Mouse (Mus musculus): ENCODE data around the gene Tkt.

GRCm38 (mm10) chr14:30572253-30572652 is 24.1 kb downstream of the Tkt start:
- no peak for TF ChIP-seq POLR2A (IDR thresholded peaks at IDR 0.05; ENCODE audit: borderline replicate concordance, extremely low read depth, insufficient read depth, insufficient read length, poor library complexity, severe bottlenecking)
- TF ChIP-seq CTCF (IDR thresholded peaks at IDR 0.05; ENCODE audit: borderline replicate concordance, extremely low read depth, insufficient read depth, insufficient read length), result no peak

Data from brain, embryonic 14.5 days (tissue).